Mouse (Mus musculus): ENCODE results near the gene Tshz2. TPM values are rescaled to one million over a fixed set of nuclear protein-coding genes. Genes with fewer than 3 reads are reported as not detected.

The Tshz2 gene
- polyA plus RNA-seq, 1 experiment from 2014 or later: 14.8 TPM

DNA sequence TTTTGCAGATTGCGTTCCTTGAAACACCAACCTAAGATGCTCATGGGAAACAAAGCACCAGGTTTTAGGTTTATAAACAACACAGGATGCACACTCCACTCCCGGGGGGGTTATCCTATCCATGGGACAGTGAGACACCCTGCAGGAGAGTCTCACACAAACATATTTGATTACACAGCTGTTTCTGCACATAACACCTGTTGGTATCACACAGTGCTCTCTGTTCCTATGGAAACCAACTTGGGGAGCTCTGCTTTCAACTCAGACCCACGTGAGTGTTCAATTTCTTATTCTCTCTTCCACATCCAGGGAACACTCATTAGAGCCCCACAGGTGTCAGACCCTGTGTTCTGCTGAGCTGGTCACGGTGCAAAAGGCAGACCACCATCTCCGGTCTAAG lies 390.1 kb downstream of the Tshz2 start:
- Histone ChIP-seq H3K4me1 (ENCODE audit: control insufficient read depth, insufficient read depth, low read length) (0 out of 2 replicates have a peak, but pooled peaks cover 5% of the 10 kb centered on the region), H3K9me3 (ENCODE audit: control insufficient read depth, low read length) (peaks cover 3% of the 10 kb centered on the region; the same call in 1 of the 2 replicates), H3K9ac (ENCODE audit: low read depth, low read length) (no peak overlapping the region), H3K36me3 (ENCODE audit: control insufficient read depth, insufficient read depth, low read length) (no peaks in the 10 kb centered on the region), H3K4me2 (replicated peaks; ENCODE audit: low read depth, low read length) (no peak overlapping the region), H3K27ac (ENCODE audit: low read depth, low read length) (no peak overlapping the region), H3K4me3 (ENCODE audit: low read length) (no peak overlapping the region), H3K27me3 (ENCODE audit: control insufficient read depth, insufficient read depth, low read length) (no peaks in the 10 kb centered on the region)
- no peak; the same call in 1 of the 2 replicates for ATAC-seq (ENCODE audit: low FRiP score, low TSS enrichment)
- WGBS: 71% methylated on average over 5 of the region's 5 CpGs

- Histone ChIP-seq H3K4me3 (ENCODE audit: low read length) (no peak overlapping the region), H3K4me1 (ENCODE audit: control insufficient read depth, insufficient read depth, low read length) (0 out of 2 replicates have a peak, but pooled peaks cover 5% of the 10 kb centered on the region), H3K9ac (ENCODE audit: low read depth, low read length) (no peak overlapping the region), H3K27me3 (ENCODE audit: control insufficient read depth, insufficient read depth, low read length) (no peaks in the 10 kb centered on the region), H3K4me2 (replicated peaks; ENCODE audit: low read depth, low read length) (no peak overlapping the region), H3K9me3 (ENCODE audit: control insufficient read depth, low read length) (peaks cover 3% of the 10 kb centered on the region; the same call in 1 of the 2 replicates), H3K36me3 (ENCODE audit: control insufficient read depth, insufficient read depth, low read length) (no peaks in the 10 kb centered on the region), H3K27ac (ENCODE audit: low read depth, low read length) (no peak overlapping the region)
- 48% methylated on average over 9 of the region's 9 CpGs for WGBS
- no peak for ATAC-seq (ENCODE audit: low FRiP score, low TSS enrichment)
Measured at GRCm38 (mm10) chr2:170023741-170024140, 390.9 kb downstream of the Tshz2 start.

GRCm38 (mm10) chr2:170024939-170025338 lies 392.1 kb downstream of the Tshz2 start:
- Histone ChIP-seq H3K4me2 (replicated peaks; ENCODE audit: low read depth, low read length) (no peak overlapping the region), H3K9ac (ENCODE audit: low read depth, low read length) (no peak overlapping the region), H3K4me3 (ENCODE audit: low read length) (no peak overlapping the region), H3K27ac (ENCODE audit: low read depth, low read length) (no peak overlapping the region), H3K36me3 (ENCODE audit: control insufficient read depth, insufficient read depth, low read length) (no peaks in the 10 kb centered on the region), H3K27me3 (ENCODE audit: control insufficient read depth, insufficient read depth, low read length) (no peaks in the 10 kb centered on the region), H3K9me3 (ENCODE audit: control insufficient read depth, low read length) (peaks cover 3% of the 10 kb centered on the region; the same call in 1 of the 2 replicates), H3K4me1 (ENCODE audit: control insufficient read depth, insufficient read depth, low read length) (0 out of 2 replicates have a peak, but pooled peaks cover 5% of the 10 kb centered on the region)
- 82% methylated on average over 8 of the region's 8 CpGs for WGBS
- ATAC-seq (ENCODE audit: low FRiP score, low TSS enrichment): no peak

GRCm38 (mm10) chr2:170025896-170026295 lies 393.1 kb downstream of the Tshz2 start:
- peaks cover 3% of the 10 kb centered on the region; the same call in 1 of the 2 replicates for H3K9me3 ChIP-seq (ENCODE audit: control insufficient read depth, low read length)
- 89% methylated on average over 6 of the region's 6 CpGs for WGBS
- H3K4me3 ChIP-seq (ENCODE audit: low read length): no peak overlapping the region
- H3K4me1 ChIP-seq (ENCODE audit: control insufficient read depth, insufficient read depth, low read length): 0 out of 2 replicates have a peak, but pooled peaks cover 5% of the 10 kb centered on the region
- no peaks in the 10 kb centered on the region for H3K27me3 ChIP-seq (ENCODE audit: control insufficient read depth, insufficient read depth, low read length)
- ATAC-seq (ENCODE audit: low FRiP score, low TSS enrichment): no peak
- no peak overlapping the region for H3K4me2 ChIP-seq (replicated peaks; ENCODE audit: low read depth, low read length)
- H3K36me3 ChIP-seq (ENCODE audit: control insufficient read depth, insufficient read depth, low read length): no peaks in the 10 kb centered on the region
- H3K27ac ChIP-seq (ENCODE audit: low read depth, low read length): no peak overlapping the region
- H3K9ac ChIP-seq (ENCODE audit: low read depth, low read length): no peak overlapping the region

GRCm38 (mm10) chr2:170027837-170028236 lies 395.0 kb downstream of the Tshz2 start:
- 90% methylated on average over 7 of the region's 7 CpGs for WGBS
- no peaks in the 10 kb centered on the region for H3K36me3 ChIP-seq (ENCODE audit: control insufficient read depth, insufficient read depth, low read length)
- H3K9ac ChIP-seq (ENCODE audit: low read depth, low read length): no peak overlapping the region
- peaks cover 3% of the 10 kb centered on the region; the same call in 1 of the 2 replicates for H3K9me3 ChIP-seq (ENCODE audit: control insufficient read depth, low read length)
- 0 out of 2 replicates have a peak, but pooled peaks cover 8% of the 10 kb centered on the region for H3K4me1 ChIP-seq (ENCODE audit: control insufficient read depth, insufficient read depth, low read length)
- H3K27ac ChIP-seq (ENCODE audit: low read depth, low read length): no peak overlapping the region
- no peak overlapping the region for H3K4me3 ChIP-seq (ENCODE audit: low read length)
- no peak for ATAC-seq (ENCODE audit: low FRiP score, low TSS enrichment)
- H3K4me2 ChIP-seq (replicated peaks; ENCODE audit: low read depth, low read length): no peak overlapping the region
- no peaks in the 10 kb centered on the region for H3K27me3 ChIP-seq (ENCODE audit: control insufficient read depth, insufficient read depth, low read length)

DNA sequence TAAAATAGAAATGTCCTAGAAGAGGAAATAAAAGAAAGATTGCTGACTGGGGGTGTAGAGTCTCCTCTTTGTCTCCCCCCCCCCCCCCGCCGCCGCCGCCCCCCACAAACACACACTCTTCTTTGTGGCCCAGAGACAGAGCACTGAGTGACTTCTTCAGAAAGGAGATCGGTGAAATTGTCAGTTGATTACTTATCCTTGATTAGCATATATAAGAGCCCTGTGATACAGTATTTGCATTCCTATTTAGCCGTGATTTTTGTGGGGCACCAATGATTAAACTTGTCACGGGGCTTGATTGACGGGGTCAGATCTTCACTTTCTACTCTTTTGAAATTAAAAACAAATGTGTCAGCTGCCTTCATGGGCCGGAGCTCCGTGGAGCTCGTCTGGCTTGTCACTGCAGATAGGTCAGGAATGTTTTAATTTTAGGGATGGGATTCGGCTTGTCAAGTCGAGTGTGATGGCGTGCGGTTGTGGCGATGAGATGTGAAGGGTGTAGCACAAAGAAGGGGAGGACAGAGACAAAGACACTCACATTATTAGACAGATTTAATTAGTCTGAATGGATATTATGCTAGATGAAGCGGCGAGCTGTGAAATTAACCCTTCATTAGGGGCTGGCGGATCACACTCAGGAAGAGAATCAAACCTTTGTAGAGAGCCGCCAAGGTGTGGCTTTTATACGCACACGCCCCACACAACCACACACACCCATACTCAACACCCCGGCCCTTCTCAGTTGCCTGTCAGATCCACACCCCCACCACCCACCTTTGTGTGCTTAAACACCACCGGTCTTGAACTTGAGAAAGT lies 395.9 kb downstream of the Tshz2 start:
- Histone ChIP-seq H3K9ac (ENCODE audit: low read depth, low read length) (no peak overlapping the region), H3K4me1 (ENCODE audit: control insufficient read depth, insufficient read depth, low read length) (0 out of 2 replicates have a peak, but pooled peaks cover 7% of the 10 kb centered on the region), H3K9me3 (ENCODE audit: control insufficient read depth, low read length) (peaks cover 3% of the 10 kb centered on the region; the same call in 1 of the 2 replicates), H3K4me3 (ENCODE audit: low read length) (no peak overlapping the region), H3K4me2 (replicated peaks; ENCODE audit: low read depth, low read length) (no peak overlapping the region), H3K27me3 (ENCODE audit: control insufficient read depth, insufficient read depth, low read length) (no peaks in the 10 kb centered on the region), H3K27ac (ENCODE audit: low read depth, low read length) (no peak overlapping the region), H3K36me3 (ENCODE audit: control insufficient read depth, insufficient read depth, low read length) (no peaks in the 10 kb centered on the region)
- 83% methylated on average over 24 of the region's 24 CpGs for WGBS
- ATAC-seq (ENCODE audit: low FRiP score, low TSS enrichment): no peak

DNA sequence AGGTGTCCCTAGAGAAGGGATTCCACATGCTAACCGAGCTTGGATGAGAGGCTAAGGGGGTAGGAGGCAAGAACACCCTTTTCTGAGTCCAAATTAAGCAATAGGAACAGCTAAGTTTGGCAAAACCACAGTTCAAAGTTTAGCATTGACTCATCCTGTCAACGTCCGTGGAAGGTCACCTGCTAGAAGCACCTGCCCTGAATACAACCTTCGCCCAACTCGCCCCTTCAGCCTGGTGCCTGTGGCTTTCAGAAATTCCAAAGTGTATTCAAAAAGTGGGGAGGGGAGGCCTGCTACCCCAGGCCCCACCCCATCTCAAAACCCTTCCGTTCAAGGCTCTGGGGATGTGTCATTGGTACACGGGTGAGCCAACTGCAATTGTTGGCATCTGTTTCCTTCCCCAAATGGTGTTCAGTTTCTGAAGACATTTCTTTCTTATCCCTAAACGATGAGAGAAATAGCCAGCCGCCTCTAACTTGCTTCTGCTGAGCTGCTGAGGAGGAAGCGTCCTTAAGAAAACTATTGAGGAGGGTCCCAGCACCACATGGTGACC lies 396.6 kb downstream of the Tshz2 start:
- Histone ChIP-seq H3K27ac (ENCODE audit: low read depth, low read length) (no peak overlapping the region), H3K4me3 (ENCODE audit: low read length) (no peak overlapping the region), H3K9ac (ENCODE audit: low read depth, low read length) (no peak overlapping the region), H3K4me1 (ENCODE audit: control insufficient read depth, insufficient read depth, low read length) (0 out of 2 replicates have a peak, but pooled peaks cover 7% of the 10 kb centered on the region), H3K9me3 (ENCODE audit: control insufficient read depth, low read length) (peaks cover 3% of the 10 kb centered on the region; the same call in 1 of the 2 replicates), H3K4me2 (replicated peaks; ENCODE audit: low read depth, low read length) (no peak overlapping the region), H3K36me3 (ENCODE audit: control insufficient read depth, insufficient read depth, low read length) (no peaks in the 10 kb centered on the region), H3K27me3 (ENCODE audit: control insufficient read depth, insufficient read depth, low read length) (no peaks in the 10 kb centered on the region)
- WGBS: 93% methylated on average over 10 of the region's 10 CpGs
- no peak for ATAC-seq (ENCODE audit: low FRiP score, low TSS enrichment)

DNA sequence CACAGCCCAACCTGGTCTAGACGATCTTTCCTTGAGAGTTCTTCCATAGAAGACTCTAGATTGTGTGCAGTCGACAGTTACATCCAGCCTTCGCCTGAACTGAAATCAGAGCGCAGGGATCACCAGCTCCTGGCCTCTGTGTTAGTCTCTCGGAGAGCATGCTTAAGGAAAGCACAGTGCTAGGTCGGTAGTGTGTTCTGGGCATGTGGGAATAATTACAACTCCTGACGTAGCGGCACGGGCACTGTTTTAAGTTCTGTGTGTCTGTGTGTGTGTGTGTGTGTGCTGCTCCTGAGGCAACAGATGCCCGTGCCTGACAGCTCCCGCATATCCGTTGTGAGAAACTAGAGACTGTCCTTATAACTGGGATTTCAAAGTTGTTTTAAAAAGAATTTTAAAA lies 398.4 kb downstream of the Tshz2 start:
- H3K27ac ChIP-seq (ENCODE audit: low read depth, low read length): no peak overlapping the region
- ATAC-seq (ENCODE audit: low FRiP score, low TSS enrichment): no peak
- no peak overlapping the region for H3K4me3 ChIP-seq (ENCODE audit: low read length)
- peaks cover 3% of the 10 kb centered on the region; the same call in 1 of the 2 replicates for H3K9me3 ChIP-seq (ENCODE audit: control insufficient read depth, low read length)
- H3K4me2 ChIP-seq (replicated peaks; ENCODE audit: low read depth, low read length): no peak overlapping the region
- no peaks in the 10 kb centered on the region for H3K27me3 ChIP-seq (ENCODE audit: control insufficient read depth, insufficient read depth, low read length)
- no peaks in the 10 kb centered on the region for H3K36me3 ChIP-seq (ENCODE audit: control insufficient read depth, insufficient read depth, low read length)
- no peak overlapping the region for H3K9ac ChIP-seq (ENCODE audit: low read depth, low read length)
- WGBS: 96% methylated on average over 12 of the region's 12 CpGs
- 0 out of 2 replicates have a peak, but pooled peaks cover 10% of the 10 kb centered on the region for H3K4me1 ChIP-seq (ENCODE audit: control insufficient read depth, insufficient read depth, low read length)

GRCm38 (mm10) chr2:170031872-170032271 lies 399.1 kb downstream of the Tshz2 start:
- ATAC-seq (ENCODE audit: low FRiP score, low TSS enrichment): no peak
- Histone ChIP-seq H3K27me3 (ENCODE audit: control insufficient read depth, insufficient read depth, low read length) (no peaks in the 10 kb centered on the region), H3K4me3 (ENCODE audit: low read length) (no peak overlapping the region), H3K27ac (ENCODE audit: low read depth, low read length) (no peak overlapping the region), H3K4me1 (ENCODE audit: control insufficient read depth, insufficient read depth, low read length) (0 out of 2 replicates have a peak, but pooled peaks cover 10% of the 10 kb centered on the region), H3K9ac (ENCODE audit: low read depth, low read length) (no peak overlapping the region), H3K4me2 (replicated peaks; ENCODE audit: low read depth, low read length) (no peak overlapping the region), H3K9me3 (ENCODE audit: control insufficient read depth, low read length) (peaks cover 3% of the 10 kb centered on the region; the same call in 1 of the 2 replicates), H3K36me3 (ENCODE audit: control insufficient read depth, insufficient read depth, low read length) (no peaks in the 10 kb centered on the region)
- WGBS: 79% methylated on average over 8 of the region's 8 CpGs

Data from kidney, embryonic 14.5 days (tissue).